Mouse (Mus musculus): ENCODE measurements around the gene Fat1. TPM values are rescaled to one million over a fixed set of nuclear protein-coding genes. Genes with fewer than 3 reads are reported as not detected.
A peak's percentile ranks its signal among the peaks of the same experiment; 100 is the strongest.

The Fat1 gene
- polyA plus RNA-seq, 1 experiment: 11.5 TPM

DNA sequence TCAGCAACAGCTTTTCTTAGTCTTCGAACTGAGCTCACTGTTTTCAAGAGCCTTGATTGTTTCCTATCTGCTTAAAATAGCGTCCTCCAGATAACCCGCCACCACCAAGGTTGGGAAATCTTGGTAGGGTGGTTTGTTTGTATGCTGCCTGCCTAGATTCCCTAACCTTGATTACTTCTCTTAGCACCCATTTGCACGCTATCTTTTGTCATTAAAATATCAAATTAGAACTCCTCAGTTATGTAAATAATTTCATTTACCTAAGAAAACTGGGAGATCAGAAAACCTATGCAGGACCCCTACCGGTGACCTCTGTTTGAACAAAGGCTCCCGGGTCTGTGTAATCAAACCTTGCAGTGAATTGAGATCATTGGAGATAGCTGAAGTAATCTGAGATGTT, 44.0 kb downstream of the Fat1 start:
- TF ChIP-seq POLR2AphosphoS2 (IDR thresholded peaks at IDR 0.05; ENCODE audit: insufficient read length, low read depth): no peak
- no peak for TF ChIP-seq MYOD1 (IDR thresholded peaks at IDR 0.05; ENCODE audit: control insufficient read depth in 1 of 3, insufficient read length in 2 of 3, low read depth in 2 of 3)
- no peak for TF ChIP-seq SRF (IDR thresholded peaks at IDR 0.05; ENCODE audit: control insufficient read depth, insufficient read length, low read depth)
- no peak for TF ChIP-seq POLR2A (IDR thresholded peaks at IDR 0.05; ENCODE audit: insufficient read length, low read depth)
- TF ChIP-seq MAX (IDR thresholded peaks at IDR 0.05; ENCODE audit: low read depth): no peak
- TF ChIP-seq CEBPB (IDR thresholded peaks at IDR 0.05; ENCODE audit: insufficient read depth, poor library complexity, severe bottlenecking): no peak
- no peak for TF ChIP-seq MYOG (IDR thresholded peaks at IDR 0.05; ENCODE audit: control insufficient read depth in 1 of 3, insufficient read depth in 1 of 3, insufficient read length in 2 of 3, low read depth in 2 of 3)
- no peak for TF ChIP-seq REST (IDR thresholded peaks at IDR 0.05; ENCODE audit: insufficient read depth, insufficient read length)
- TF ChIP-seq TCF12 (IDR thresholded peaks at IDR 0.05; ENCODE audit: insufficient read depth, poor library complexity, severe bottlenecking): no peak
- TF ChIP-seq E2F4 (IDR thresholded peaks at IDR 0.05; ENCODE audit: insufficient read depth): no peak
- no peak for TF ChIP-seq TCF3 (IDR thresholded peaks at IDR 0.05; ENCODE audit: insufficient read length, low read depth)
- TF ChIP-seq USF1 (IDR thresholded peaks at IDR 0.05; ENCODE audit: low read depth): no peak
- Histone ChIP-seq H3ac (ENCODE audit: control insufficient read depth, insufficient read length) (no peak overlapping the region), H3K4me3 (no peak overlapping the region), H3K36me3 (ENCODE audit: control insufficient read depth, insufficient read depth) (no peaks in the 10 kb centered on the region), H3K4me2 (ENCODE audit: low read depth) (no peak overlapping the region), H3K79me2 (ENCODE audit: control insufficient read depth, insufficient read depth) (peaks cover 30% of the 10 kb centered on the region), H3K27me3 (ENCODE audit: control insufficient read depth, insufficient read depth, insufficient read length) (no peaks in the 10 kb centered on the region)

DNA sequence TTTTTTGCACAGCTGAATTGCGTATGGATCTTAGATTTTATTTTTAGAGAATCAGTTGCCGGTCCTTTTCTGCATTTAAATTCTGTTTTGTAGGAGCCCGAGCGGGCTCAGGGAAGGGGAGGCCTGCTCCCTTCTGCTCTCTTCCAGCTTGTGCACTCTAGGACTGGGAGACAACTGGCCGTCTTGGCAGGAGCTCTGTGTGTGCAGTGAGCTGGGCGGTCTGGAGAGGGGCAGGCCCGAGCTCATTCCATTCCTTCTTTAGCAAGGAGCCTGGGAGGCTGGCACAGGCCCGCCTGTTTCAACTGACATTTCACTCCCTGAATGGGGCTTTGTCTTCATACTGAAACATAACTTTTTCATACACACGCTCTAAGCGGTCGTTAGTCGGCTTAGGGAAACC, 44.8 kb downstream of the Fat1 start:
- no peak overlapping the region for H3K4me2 ChIP-seq (ENCODE audit: low read depth)
- no peak overlapping the region for H3ac ChIP-seq (ENCODE audit: control insufficient read depth, insufficient read length)
- TF ChIP-seq POLR2AphosphoS2 (IDR thresholded peaks at IDR 0.05; ENCODE audit: insufficient read length, low read depth) (no peak), MYOG (IDR thresholded peaks at IDR 0.05; ENCODE audit: control insufficient read depth in 1 of 3, insufficient read depth in 1 of 3, insufficient read length in 2 of 3, low read depth in 2 of 3) (peak in 1 of 3 experiments; percentile 20)
- no peaks in the 10 kb centered on the region for H3K36me3 ChIP-seq (ENCODE audit: control insufficient read depth, insufficient read depth)
- H3K27me3 ChIP-seq (ENCODE audit: control insufficient read depth, insufficient read depth, insufficient read length): no peaks in the 10 kb centered on the region
- H3K4me3 ChIP-seq: no peak overlapping the region
- peaks cover 29% of the 10 kb centered on the region for H3K79me2 ChIP-seq (ENCODE audit: control insufficient read depth, insufficient read depth)

DNA sequence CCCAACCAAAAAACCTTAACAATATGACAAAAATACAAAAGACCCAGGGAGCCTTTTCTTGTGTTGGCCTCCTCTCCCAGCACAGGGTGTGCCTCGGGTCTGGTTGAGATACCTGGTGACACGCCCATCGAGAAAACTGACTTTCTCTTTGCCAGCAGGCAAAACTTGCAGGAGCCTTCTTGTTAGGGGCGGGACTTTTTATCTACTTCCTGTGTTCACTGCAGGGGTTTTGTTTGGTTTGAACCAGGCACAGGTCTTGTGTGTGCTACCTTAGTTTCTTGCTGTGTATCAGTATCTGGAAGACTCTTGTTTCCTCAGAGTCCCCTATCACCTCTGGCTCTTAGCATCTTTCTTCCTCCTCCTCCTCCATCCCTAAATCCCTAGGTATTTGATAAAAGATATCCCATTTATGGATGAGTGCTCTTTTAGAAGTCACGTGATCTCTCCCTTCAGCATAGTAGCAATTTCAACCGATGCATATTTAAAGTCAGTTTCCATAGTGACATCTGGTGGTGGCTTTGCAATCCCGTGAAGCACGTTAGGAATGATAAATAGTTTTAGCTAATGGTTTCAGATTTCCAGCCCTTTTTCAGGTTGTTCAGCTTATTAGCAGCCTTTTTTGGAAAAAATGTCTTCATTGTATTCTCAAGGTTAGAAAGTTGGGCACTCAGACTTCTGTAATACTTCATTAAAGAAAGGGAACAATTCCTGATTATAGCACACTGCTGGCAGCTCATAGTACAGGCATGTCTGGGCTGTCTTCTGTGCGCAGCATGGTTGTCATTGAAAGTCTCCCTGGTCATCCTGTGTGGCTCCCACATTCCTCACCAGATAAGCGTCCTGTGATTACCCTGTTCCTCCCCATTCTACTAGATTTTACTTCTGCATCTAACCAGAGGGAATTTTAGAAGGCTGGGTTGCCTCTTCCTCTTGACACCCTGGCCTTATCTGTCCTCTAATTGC, 50.4 kb downstream of the Fat1 start:
- Histone ChIP-seq H3K4me3 (no peak overlapping the region), H3ac (ENCODE audit: control insufficient read depth, insufficient read length) (no peak overlapping the region), H3K4me2 (ENCODE audit: low read depth) (no peak overlapping the region), H3K36me3 (ENCODE audit: control insufficient read depth, insufficient read depth) (peaks cover 17% of the 10 kb centered on the region), H3K27me3 (ENCODE audit: control insufficient read depth, insufficient read depth, insufficient read length) (no peaks in the 10 kb centered on the region), H3K79me2 (ENCODE audit: control insufficient read depth, insufficient read depth) (peaks cover 7% of the 10 kb centered on the region)
- no peak for TF ChIP-seq POLR2AphosphoS2 (IDR thresholded peaks at IDR 0.05; ENCODE audit: insufficient read length, low read depth)
- TF ChIP-seq USF1 (IDR thresholded peaks at IDR 0.05; ENCODE audit: low read depth): peak; percentile 71

DNA sequence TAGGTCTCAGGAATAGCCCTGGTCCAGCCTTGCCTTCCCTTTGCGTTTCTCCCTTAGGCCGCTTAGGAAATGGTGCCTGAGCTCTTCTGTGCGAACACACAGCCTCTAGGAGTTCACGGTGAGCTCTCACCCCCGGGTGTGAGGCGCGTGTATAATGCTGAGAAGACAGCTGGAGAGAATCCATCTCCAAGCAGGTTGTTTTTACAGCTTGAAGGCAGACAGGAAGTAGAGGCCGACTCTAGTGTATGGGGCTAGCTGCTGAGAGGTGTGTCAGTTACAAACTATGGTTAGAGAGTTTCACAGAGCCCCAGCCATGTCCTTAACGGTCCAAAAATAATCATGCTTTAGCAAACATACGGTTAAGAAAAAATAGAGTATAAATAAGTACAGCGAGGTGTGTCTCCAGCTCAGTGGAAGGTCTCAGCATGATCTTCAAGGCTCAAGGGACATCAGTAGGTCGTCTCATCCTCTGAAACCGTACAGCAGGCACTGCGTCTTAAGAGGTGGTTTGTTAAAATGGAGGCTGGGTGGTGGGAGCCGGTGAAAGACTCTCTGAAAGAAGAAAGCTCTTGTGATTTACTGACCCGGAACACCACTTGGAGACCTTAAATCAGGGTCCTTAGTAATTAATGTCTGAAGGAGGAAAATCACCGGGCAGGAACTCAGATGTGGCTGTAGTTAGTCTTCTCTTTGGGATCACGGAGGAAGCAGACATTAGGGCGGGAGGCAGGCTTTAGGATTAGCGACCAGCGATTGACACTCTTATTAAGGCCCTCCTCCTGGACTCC, 56.6 kb downstream of the Fat1 start:
- Histone ChIP-seq H3K27me3 (ENCODE audit: control insufficient read depth, insufficient read depth, insufficient read length) (no peaks in the 10 kb centered on the region), H3ac (ENCODE audit: control insufficient read depth, insufficient read length) (no peak overlapping the region), H3K4me3 (no peak overlapping the region), H3K4me2 (ENCODE audit: low read depth) (no peak overlapping the region), H3K36me3 (ENCODE audit: control insufficient read depth, insufficient read depth) (peaks cover 23% of the 10 kb centered on the region), H3K79me2 (ENCODE audit: control insufficient read depth, insufficient read depth) (no peaks in the 10 kb centered on the region)
- TF ChIP-seq CEBPB (IDR thresholded peaks at IDR 0.05; ENCODE audit: insufficient read depth, poor library complexity, severe bottlenecking) (no peak), E2F4 (IDR thresholded peaks at IDR 0.05; ENCODE audit: insufficient read depth) (no peak), MYOG (IDR thresholded peaks at IDR 0.05; ENCODE audit: control insufficient read depth in 1 of 3, insufficient read depth in 1 of 3, insufficient read length in 2 of 3, low read depth in 2 of 3) (no peak), USF1 (IDR thresholded peaks at IDR 0.05; ENCODE audit: low read depth) (no peak), MYOD1 (IDR thresholded peaks at IDR 0.05; ENCODE audit: control insufficient read depth in 1 of 3, insufficient read length in 2 of 3, low read depth in 2 of 3) (no peak), TCF3 (IDR thresholded peaks at IDR 0.05; ENCODE audit: insufficient read length, low read depth) (no peak), TCF12 (IDR thresholded peaks at IDR 0.05; ENCODE audit: insufficient read depth, poor library complexity, severe bottlenecking) (no peak), SRF (IDR thresholded peaks at IDR 0.05; ENCODE audit: control insufficient read depth, insufficient read length, low read depth) (no peak), POLR2A (IDR thresholded peaks at IDR 0.05; ENCODE audit: insufficient read length, low read depth) (no peak), MAX (IDR thresholded peaks at IDR 0.05; ENCODE audit: low read depth) (no peak)

DNA sequence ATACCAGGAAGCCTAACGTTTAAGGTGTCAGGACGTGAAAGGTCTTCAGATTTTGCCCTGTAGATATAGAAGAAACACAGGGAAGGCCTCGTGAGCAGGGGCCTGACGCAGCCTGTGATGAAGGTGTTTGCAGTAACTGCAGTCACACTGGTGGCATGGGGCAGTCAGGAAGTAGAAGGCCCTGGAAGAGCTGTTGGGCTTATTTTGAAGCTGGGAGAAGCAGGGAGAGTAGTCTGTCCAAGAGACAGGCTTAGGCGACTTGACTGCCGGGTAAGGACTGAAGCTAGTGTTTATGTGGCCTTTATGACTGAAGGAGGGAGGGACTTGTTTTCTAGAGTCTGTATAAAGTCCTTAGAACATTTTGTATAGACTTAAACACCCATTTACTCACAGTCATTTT, 57.4 kb downstream of the Fat1 start:
- Histone ChIP-seq H3K4me3 (no peak overlapping the region), H3K4me2 (ENCODE audit: low read depth) (no peak overlapping the region), H3K36me3 (ENCODE audit: control insufficient read depth, insufficient read depth) (peaks cover 23% of the 10 kb centered on the region), H3ac (ENCODE audit: control insufficient read depth, insufficient read length) (no peak overlapping the region), H3K79me2 (ENCODE audit: control insufficient read depth, insufficient read depth) (peaks cover 4% of the 10 kb centered on the region), H3K27me3 (ENCODE audit: control insufficient read depth, insufficient read depth, insufficient read length) (no peaks in the 10 kb centered on the region)
- TF ChIP-seq USF1 (IDR thresholded peaks at IDR 0.05; ENCODE audit: low read depth) (no peak), MAX (IDR thresholded peaks at IDR 0.05; ENCODE audit: low read depth) (no peak), E2F4 (IDR thresholded peaks at IDR 0.05; ENCODE audit: insufficient read depth) (no peak), POLR2AphosphoS2 (IDR thresholded peaks at IDR 0.05; ENCODE audit: insufficient read length, low read depth) (no peak), REST (IDR thresholded peaks at IDR 0.05; ENCODE audit: insufficient read depth, insufficient read length) (no peak), CEBPB (IDR thresholded peaks at IDR 0.05; ENCODE audit: insufficient read depth, poor library complexity, severe bottlenecking) (no peak), POLR2A (IDR thresholded peaks at IDR 0.05; ENCODE audit: insufficient read length, low read depth) (no peak), TCF12 (IDR thresholded peaks at IDR 0.05; ENCODE audit: insufficient read depth, poor library complexity, severe bottlenecking) (no peak), MYOD1 (IDR thresholded peaks at IDR 0.05; ENCODE audit: control insufficient read depth in 1 of 3, insufficient read length in 2 of 3, low read depth in 2 of 3) (no peak), TCF3 (IDR thresholded peaks at IDR 0.05; ENCODE audit: insufficient read length, low read depth) (no peak), SRF (IDR thresholded peaks at IDR 0.05; ENCODE audit: control insufficient read depth, insufficient read length, low read depth) (no peak), MYOG (IDR thresholded peaks at IDR 0.05; ENCODE audit: control insufficient read depth in 1 of 3, insufficient read depth in 1 of 3, insufficient read length in 2 of 3, low read depth in 2 of 3) (no peak)

Measured in myocyte (in vitro differentiated cells).